23 mouse cellular contexts compared by ENCODE assay signal in genomic region chr7:143357109-143357508, GRCm38 (mm10).
DNase-seq lines count a peak whose midpoint lies in the region; ATAC-seq and TF ChIP-seq lines count a peak whose summit lies in the region.
"Had no signal": no experiment of that assay in that cellular context is flagged by ENCODE, and none has a peak within 500 bp of the region (broad histone marks: within the 10 kb centered on the region; RNA-seq: fewer than 3 reads in every experiment).

No protein-coding gene starts in this region.

- no peak for ATAC-seq in heart, embryonic 14.5 days (ENCODE audit: insufficient number of reproducible peaks, insufficient read depth, low FRiP score, low read depth)
- ATAC-seq in frontal cortex, adult (ENCODE audit: low TSS enrichment) = no peak
- ATAC-seq: forebrain, embryonic 16.5 days; inflammation-experienced regulatory T-cells, adult 6 months; liver, postnatal 0 days had no signal

- H3K9me3 ChIP-seq in heart, embryonic 14.5 days (ENCODE audit: control insufficient read depth, low read length) = no peaks in the 10 kb centered on the region
- H3K9me3 ChIP-seq: embryonic facial prominence, embryonic 10.5 days; forebrain, embryonic 10.5 days; limb, embryonic 12.5 days had no signal

- 29% methylated on average over 1 of the region's 1 CpGs for WGBS in heart, embryonic 14.5 days
- 58% methylated on average over 1 of the region's 1 CpGs for WGBS in lung, adult 2 months

- no peak overlapping the region for H3K9ac ChIP-seq in heart, embryonic 14.5 days (ENCODE audit: low read length)
- H3K9ac ChIP-seq: hindbrain, embryonic 14.5 days; limb, embryonic 12.5 days; liver, postnatal 0 days had no signal

- no peak overlapping the region for H3K4me3 ChIP-seq in heart, embryonic 14.5 days (ENCODE audit: control insufficient read depth in 1 of 2, insufficient read depth in 1 of 2, low read depth in 1 of 2, low read length in 2 of 2)
- H3K4me3 ChIP-seq in lung, adult 2 months (replicated peaks; ENCODE audit: extremely low read depth, low read depth, low read length) = no peak overlapping the region
- H3K4me3 ChIP-seq: embryonic facial prominence, embryonic 10.5 days; forebrain, embryonic 10.5 days; limb, embryonic 12.5 days had no signal

- peak overlapping the region; percentile 50 to 72; a peak in 3 of 4 replicates for H3K27ac ChIP-seq in heart, embryonic 14.5 days (replicated peaks in 1 of 2; ENCODE audit: control insufficient read depth in 1 of 2, insufficient read depth in 1 of 2, low read depth in 2 of 2, low read length in 2 of 2)
- H3K27ac ChIP-seq: embryonic facial prominence, embryonic 10.5 days; forebrain, embryonic 10.5 days; hindbrain, embryonic 14.5 days had no signal

- no peak for TF ChIP-seq CTCF in lung, adult 2 months (IDR thresholded peaks at IDR 0.05; ENCODE audit: insufficient read depth, low read length)

- H3K36me3 ChIP-seq in heart, embryonic 14.5 days (ENCODE audit: control insufficient read depth, insufficient read depth, low read length) = no peaks in the 10 kb centered on the region
- H3K36me3 ChIP-seq: embryonic facial prominence, embryonic 10.5 days; forebrain, embryonic 10.5 days; limb, embryonic 12.5 days had no signal

- peaks cover 27 to 51% of the 10 kb centered on the region in 2 experiments for H3K4me1 ChIP-seq in heart, embryonic 14.5 days (ENCODE audit: control insufficient read depth in 2 of 2, insufficient read depth in 2 of 2, low read length in 2 of 2)
- H3K4me1 ChIP-seq in lung, adult 2 months (ENCODE audit: control insufficient read depth, insufficient read depth, low read length) = no peaks in the 10 kb centered on the region
- H3K4me1 ChIP-seq: embryonic facial prominence, embryonic 10.5 days had no signal

- H3K4me2 ChIP-seq in heart, embryonic 14.5 days (ENCODE audit: low read length) = no peak overlapping the region
- H3K4me2 ChIP-seq: hindbrain, embryonic 14.5 days; limb, embryonic 12.5 days; liver, embryonic 11.5 days; midbrain, embryonic 11.5 days had no signal

- H3K27me3 ChIP-seq in heart, embryonic 14.5 days (ENCODE audit: control insufficient read depth, insufficient read depth, low read length) = no peaks in the 10 kb centered on the region
- H3K27me3 ChIP-seq: limb, embryonic 12.5 days had no signal

- no peak for DNase-seq in heart, adult 18-20 months
- peak; percentile 17 for DNase-seq in lung, postnatal 14 days
- DNase-seq in lung, adult 2 months = no peak
- peak; percentile 31 for DNase-seq in fibroblast of lung, adult 2 months (ENCODE audit: low read depth)
- no peak for DNase-seq in layer of hippocampus, postnatal 36 days
- DNase-seq: adrenal gland, postnatal 36 days; cerebellum, adult 9-10 months; gastrocnemius, postnatal 25 days; heart, postnatal 36 days; kidney, adult 8-10 months; kidney, postnatal 14 days; liver, postnatal 0 days; thymus, postnatal 14 days had no signal

- no peak for TF ChIP-seq POLR2A in lung, adult 2 months (IDR thresholded peaks at IDR 0.05; ENCODE audit: borderline replicate concordance, extremely low read depth, low read depth, low read length)

Comparison
In these comparisons a context has a peak if more than half of its experiments do, and no peak if none do; other contexts are left out.
1. DNase-seq: peak in lung, postnatal 14 days (single experiment) and fibroblast of lung, adult 2 months (single experiment); none in heart, adult 18-20 months (0 of 2), lung, adult 2 months (single experiment) and layer of hippocampus, postnatal 36 days (0 of 2).